In genomic region chr3:129903369-129903768, GRCm38 (mm10) we compare ENCODE assay signal across 19 mouse cellular contexts.
"Had no signal": no experiment of that assay in that cellular context is flagged by ENCODE, and none has a peak within 500 bp of the region (broad histone marks: within the 10 kb centered on the region; RNA-seq: fewer than 3 reads in every experiment).

No protein-coding gene starts in this region.

- H3K27me3 ChIP-seq: limb, embryonic 12.5 days; limb, embryonic 15.5 days; liver, embryonic 13.5 days; midbrain, embryonic 15.5 days; neural tube, embryonic 12.5 days; neural tube, embryonic 15.5 days had no signal

- DNase-seq: kidney, adult 18-20 months; kidney, adult 9 months; kidney, postnatal 14 days; kidney, postnatal 4 days; layer of hippocampus, adult 9-11 months; layer of hippocampus, postnatal 36 days; liver, embryonic 13.5 days; lung, adult 2 months; right cerebral cortex, postnatal 25 days; thymus, adult 2 months had no signal

- H3K4me2 ChIP-seq: midbrain, embryonic 12.5 days; midbrain, embryonic 15.5 days; neural tube, embryonic 12.5 days had no signal

- H3K4me3 ChIP-seq: layer of hippocampus, adult 2 months; left cerebral cortex, adult 2 months; limb, embryonic 12.5 days; limb, embryonic 15.5 days; midbrain, embryonic 12.5 days; midbrain, embryonic 15.5 days; neural tube, embryonic 12.5 days; neural tube, embryonic 15.5 days had no signal

- H3K27ac ChIP-seq: layer of hippocampus, adult 2 months; left cerebral cortex, adult 2 months; limb, embryonic 12.5 days; limb, embryonic 15.5 days; liver, embryonic 13.5 days; macrophage; midbrain, embryonic 12.5 days; midbrain, embryonic 15.5 days; neural tube, embryonic 12.5 days; neural tube, embryonic 15.5 days had no signal

- ATAC-seq: midbrain, embryonic 15.5 days had no signal

- H3K9me3 ChIP-seq: limb, embryonic 12.5 days; limb, embryonic 15.5 days; liver, embryonic 13.5 days; midbrain, embryonic 12.5 days; midbrain, embryonic 15.5 days; neural tube, embryonic 12.5 days; neural tube, embryonic 15.5 days had no signal

- H3K36me3 ChIP-seq: midbrain, embryonic 15.5 days; neural tube, embryonic 12.5 days; neural tube, embryonic 15.5 days had no signal

- H3K9ac ChIP-seq: limb, embryonic 12.5 days; limb, embryonic 15.5 days; midbrain, embryonic 12.5 days; midbrain, embryonic 15.5 days; neural tube, embryonic 12.5 days; neural tube, embryonic 15.5 days had no signal
